Mouse (Mus musculus): Measurements from ENCODE around the gene Ppp1cc. TPM values are rescaled to one million over a fixed set of nuclear protein-coding genes. Genes with fewer than 3 reads are reported as not detected.

Gene Ppp1cc
- total and polyA plus RNA-seq, 2 experiments from 2014 or later: 157 to 199 TPM

- DNase-seq (ENCODE audit: low spot score): no peak
- Histone ChIP-seq H3K9me3 (replicated peaks; ENCODE audit: control insufficient read depth, low read length) (no peaks in the 10 kb centered on the region), H3K4me3 (ENCODE audit: low read depth, low read length) (no peak within 1 kb of the TSS), H3K36me3 (replicated peaks; ENCODE audit: control insufficient read depth, insufficient read depth, low read length) (no peaks in the 10 kb centered on the region), H3K4me1 (ENCODE audit: control insufficient read depth, insufficient read depth) (peaks cover 22% of the 10 kb centered on the region), H3K9ac (replicated peaks; ENCODE audit: low read depth, low read length) (no peak within 1 kb of the TSS), H3K27me3 (ENCODE audit: control insufficient read depth, insufficient read depth, low read length) (no peaks in the 10 kb centered on the region), H3K27ac (ENCODE audit: low read depth) (no peak within 1 kb of the TSS), H3K4me2 (ENCODE audit: low read depth, low read length) (no peak within 1 kb of the TSS)
- WGBS: 95% methylated on average over 3 of the region's 3 CpGs
- ATAC-seq (ENCODE audit: insufficient read depth, low read depth): no peak
- TF ChIP-seq CTCF (IDR thresholded peaks at IDR 0.05; ENCODE audit: low read depth) (no peak), EP300 (IDR thresholded peaks at IDR 0.05; ENCODE audit: low read depth) (no peak)
Observed at GRCm38 (mm10) chr5:122140723-122141122, 17.4 kb upstream of the Ppp1cc start, which contains the start of gene Ccdc63. Gene Ccdc63, minus strand, starts transcription at chr5:122140823.

- 65% methylated on average over 7 of the region's 8 CpGs for WGBS
- H3K4me1 ChIP-seq (ENCODE audit: control insufficient read depth, insufficient read depth): peaks cover 7% of the 10 kb centered on the region; the same call in 1 of the 2 replicates
- H3K4me2 ChIP-seq (ENCODE audit: low read depth, low read length): no peak overlapping the region
- peak; percentile 56 for TF ChIP-seq CTCF (IDR thresholded peaks at IDR 0.05; ENCODE audit: low read depth)
- no peak for TF ChIP-seq EP300 (IDR thresholded peaks at IDR 0.05; ENCODE audit: low read depth)
- ATAC-seq (ENCODE audit: insufficient read depth, low read depth) (no peak), DNase-seq (ENCODE audit: low spot score) (no peak)
- no peak overlapping the region for H3K27ac ChIP-seq (ENCODE audit: low read depth)
- no peak overlapping the region for H3K4me3 ChIP-seq (ENCODE audit: low read depth, low read length)
- H3K9ac ChIP-seq (replicated peaks; ENCODE audit: low read depth, low read length): no peak overlapping the region
- H3K36me3 ChIP-seq (replicated peaks; ENCODE audit: control insufficient read depth, insufficient read depth, low read length): no peaks in the 10 kb centered on the region
- no peaks in the 10 kb centered on the region for H3K9me3 ChIP-seq (replicated peaks; ENCODE audit: control insufficient read depth, low read length)
- no peaks in the 10 kb centered on the region for H3K27me3 ChIP-seq (ENCODE audit: control insufficient read depth, insufficient read depth, low read length)
Observed at GRCm38 (mm10) chr5:122142230-122142992, 15.7 kb upstream of the Ppp1cc start.

GRCm38 (mm10) chr5:122143543-122143942 is 14.5 kb upstream of the Ppp1cc start:
- H3K27ac ChIP-seq (ENCODE audit: low read depth): peak overlapping the region; percentile 54
- no peak overlapping the region for H3K4me3 ChIP-seq (ENCODE audit: low read depth, low read length)
- peak; percentile 67 for ATAC-seq (ENCODE audit: insufficient read depth, low read depth)
- WGBS: 30% methylated on average over 15 of the region's 15 CpGs
- no peaks in the 10 kb centered on the region for H3K9me3 ChIP-seq (replicated peaks; ENCODE audit: control insufficient read depth, low read length)
- DNase-seq (ENCODE audit: low spot score): peak; percentile 82
- H3K4me1 ChIP-seq (ENCODE audit: control insufficient read depth, insufficient read depth): peaks cover 4% of the 10 kb centered on the region; the same call in 1 of the 2 replicates
- H3K36me3 ChIP-seq (replicated peaks; ENCODE audit: control insufficient read depth, insufficient read depth, low read length): no peaks in the 10 kb centered on the region
- peak overlapping the region; percentile 46 for H3K4me2 ChIP-seq (ENCODE audit: low read depth, low read length)
- no peak overlapping the region for H3K9ac ChIP-seq (replicated peaks; ENCODE audit: low read depth, low read length)
- TF ChIP-seq EP300 (IDR thresholded peaks at IDR 0.05; ENCODE audit: low read depth) (0 out of 2 replicates have a peak, but pooled peaks have one; percentile 51), CTCF (IDR thresholded peaks at IDR 0.05; ENCODE audit: low read depth) (no peak)
- no peaks in the 10 kb centered on the region for H3K27me3 ChIP-seq (ENCODE audit: control insufficient read depth, insufficient read depth, low read length)

GRCm38 (mm10) chr5:122144825-122145224 is 13.3 kb upstream of the Ppp1cc start:
- no peak for TF ChIP-seq EP300 (IDR thresholded peaks at IDR 0.05; ENCODE audit: low read depth)
- TF ChIP-seq CTCF (IDR thresholded peaks at IDR 0.05; ENCODE audit: low read depth): no peak
- no peaks in the 10 kb centered on the region for H3K9me3 ChIP-seq (replicated peaks; ENCODE audit: control insufficient read depth, low read length)
- no peak overlapping the region for H3K9ac ChIP-seq (replicated peaks; ENCODE audit: low read depth, low read length)
- H3K27ac ChIP-seq (ENCODE audit: low read depth): peak overlapping the region; percentile 87
- no peak overlapping the region for H3K4me3 ChIP-seq (ENCODE audit: low read depth, low read length)
- WGBS: 81% methylated on average over 4 of the region's 4 CpGs
- ATAC-seq (ENCODE audit: insufficient read depth, low read depth): no peak
- peak overlapping the region; percentile 51; the same call in 1 of the 2 replicates for H3K4me2 ChIP-seq (ENCODE audit: low read depth, low read length)
- no peaks in the 10 kb centered on the region for H3K36me3 ChIP-seq (replicated peaks; ENCODE audit: control insufficient read depth, insufficient read depth, low read length)
- peaks cover 4% of the 10 kb centered on the region; the same call in 1 of the 2 replicates for H3K4me1 ChIP-seq (ENCODE audit: control insufficient read depth, insufficient read depth)
- H3K27me3 ChIP-seq (ENCODE audit: control insufficient read depth, insufficient read depth, low read length): no peaks in the 10 kb centered on the region
- DNase-seq (ENCODE audit: low spot score): no peak

- Histone ChIP-seq H3K27ac (ENCODE audit: low read depth) (peak overlapping the region; percentile 87), H3K9ac (replicated peaks; ENCODE audit: low read depth, low read length) (peak overlapping the region; percentile 21), H3K27me3 (ENCODE audit: control insufficient read depth, insufficient read depth, low read length) (no peaks in the 10 kb centered on the region), H3K4me1 (ENCODE audit: control insufficient read depth, insufficient read depth) (peaks cover 4% of the 10 kb centered on the region; the same call in 1 of the 2 replicates), H3K36me3 (replicated peaks; ENCODE audit: control insufficient read depth, insufficient read depth, low read length) (no peaks in the 10 kb centered on the region), H3K4me2 (ENCODE audit: low read depth, low read length) (peak overlapping the region; percentile 51), H3K4me3 (ENCODE audit: low read depth, low read length) (peak overlapping the region; percentile 31; the same call in 1 of the 2 replicates), H3K9me3 (replicated peaks; ENCODE audit: control insufficient read depth, low read length) (no peaks in the 10 kb centered on the region)
- DNase-seq (ENCODE audit: low spot score) (peak; percentile 49), ATAC-seq (ENCODE audit: insufficient read depth, low read depth) (peak; percentile 37)
- TF ChIP-seq CTCF (IDR thresholded peaks at IDR 0.05; ENCODE audit: low read depth): no peak
- no peak for TF ChIP-seq EP300 (IDR thresholded peaks at IDR 0.05; ENCODE audit: low read depth)
- 49% methylated on average over 15 of the region's 15 CpGs for WGBS
Observed at GRCm38 (mm10) chr5:122145381-122146055, 12.6 kb upstream of the Ppp1cc start.

Data from heart, postnatal 0 days (tissue).